Mouse (Mus musculus): ENCODE measurements around the gene Kcnmb2.

The Kcnmb2 gene

DNA sequence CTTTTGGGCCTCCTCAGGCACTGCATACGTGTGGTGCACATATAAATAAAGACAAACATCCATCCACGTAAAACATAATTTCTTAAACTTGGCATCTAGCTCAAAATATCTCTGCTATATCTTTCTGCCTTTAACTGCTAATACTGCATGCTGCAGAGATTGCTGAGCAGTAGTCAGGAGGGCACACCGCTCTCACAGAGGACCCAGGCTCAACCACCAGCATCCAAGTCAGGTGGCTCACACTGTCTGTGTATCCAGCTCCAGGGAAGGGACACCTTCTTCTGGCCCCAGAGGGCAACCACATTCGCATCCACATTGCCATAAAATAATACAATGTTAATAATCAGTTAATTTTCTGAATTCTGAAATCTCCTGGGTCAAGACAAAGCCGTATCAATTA, 241.9 kb downstream of the Kcnmb2 start:
- DNase-seq (ENCODE audit: low read depth, low spot score) = no peak

DNA sequence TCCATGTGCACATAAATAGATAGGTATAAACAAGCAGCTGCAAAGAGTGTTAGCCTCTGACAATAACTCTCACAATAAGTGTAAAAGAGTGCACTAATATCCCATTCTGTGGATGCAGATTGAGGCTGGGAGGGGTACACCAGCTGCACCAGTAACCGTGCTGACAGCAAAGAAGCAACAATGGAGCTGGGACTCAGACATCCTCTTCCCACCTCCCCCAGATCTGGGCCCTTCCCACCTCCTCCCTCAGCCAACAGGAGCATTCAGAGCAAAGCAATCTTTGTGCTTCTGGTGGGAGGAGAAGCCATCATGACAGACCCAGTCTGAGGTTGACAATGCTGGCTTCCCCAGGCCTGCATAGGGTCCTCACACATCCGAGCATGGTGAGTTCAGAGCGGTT, 242.3 kb downstream of the Kcnmb2 start:
- no peak for DNase-seq (ENCODE audit: low read depth, low spot score)

DNA sequence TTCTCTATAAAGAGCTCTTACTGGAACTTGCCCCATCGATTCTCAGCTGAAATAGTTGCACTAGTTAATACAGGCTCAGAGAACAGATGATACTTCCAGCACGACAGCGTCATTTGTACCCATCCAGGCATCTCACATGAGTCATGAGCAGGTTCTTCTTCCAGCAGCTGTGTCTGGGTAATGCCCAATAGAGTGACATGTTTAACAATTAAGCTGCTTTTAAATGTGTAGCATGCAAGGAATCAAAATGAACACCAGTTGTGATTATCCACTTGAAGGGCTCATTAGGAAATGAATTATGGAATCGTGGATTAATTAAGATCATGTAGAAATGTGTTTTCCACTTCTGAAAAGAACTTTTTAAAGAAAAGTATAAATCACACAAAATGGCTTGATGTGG, 245.4 kb downstream of the Kcnmb2 start:
- DNase-seq (ENCODE audit: low read depth, low spot score) = no peak

DNA sequence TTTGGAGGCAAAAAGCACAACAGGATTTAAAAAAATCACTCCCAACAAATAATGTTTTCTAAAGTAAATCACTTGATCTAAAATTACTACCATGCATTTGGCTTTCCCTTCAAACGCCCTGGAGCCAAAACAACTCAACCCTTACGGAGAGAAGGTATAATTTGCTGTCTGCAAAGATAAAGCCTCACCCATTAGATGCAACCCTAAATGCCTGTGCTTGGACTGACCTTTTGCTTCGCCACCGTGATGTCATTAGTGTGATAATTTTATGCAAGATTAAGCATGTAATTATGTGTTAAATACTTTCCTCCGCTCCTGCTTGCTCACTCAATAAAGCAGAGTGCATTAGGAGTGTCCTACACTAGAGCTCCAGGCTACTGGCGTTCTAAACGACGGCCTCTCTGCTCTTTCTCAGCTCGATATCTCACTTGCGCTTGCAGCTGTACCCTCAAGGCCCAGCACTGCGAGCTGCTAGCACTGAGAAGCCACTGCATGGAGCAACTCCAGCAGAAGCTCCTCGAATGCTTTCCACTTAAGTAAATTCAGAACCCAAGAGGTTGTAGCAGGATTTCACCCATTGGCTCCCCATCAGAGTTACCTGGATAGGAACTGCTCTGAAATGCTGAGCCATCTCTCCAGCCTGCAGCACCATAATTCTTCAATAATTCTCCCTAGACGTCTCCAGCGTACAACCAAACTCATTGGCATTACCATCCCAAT, 247.7 kb downstream of the Kcnmb2 start:
- DNase-seq (ENCODE audit: low read depth, low spot score) = no peak

DNA sequence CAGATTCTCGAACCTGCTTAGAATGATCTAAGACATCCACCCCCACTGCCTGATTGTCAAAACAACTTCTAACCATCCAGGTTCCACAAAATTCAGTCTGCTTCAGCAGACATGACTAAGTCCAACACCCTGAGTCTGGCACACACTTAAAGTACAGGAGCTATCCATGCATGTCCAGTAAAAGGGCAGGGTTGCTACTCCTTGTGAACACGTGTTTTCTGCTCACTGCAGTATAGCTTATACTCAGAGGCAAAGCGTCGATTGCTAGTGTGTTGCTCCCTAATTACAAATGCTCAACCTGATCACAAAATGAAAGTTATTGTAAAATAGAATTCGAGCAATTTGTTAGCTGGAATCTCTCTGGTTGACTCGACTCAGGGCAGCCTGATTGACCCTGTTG, 278.2 kb downstream of the Kcnmb2 start:
- DNase-seq (ENCODE audit: low read depth, low spot score) = no peak

DNA sequence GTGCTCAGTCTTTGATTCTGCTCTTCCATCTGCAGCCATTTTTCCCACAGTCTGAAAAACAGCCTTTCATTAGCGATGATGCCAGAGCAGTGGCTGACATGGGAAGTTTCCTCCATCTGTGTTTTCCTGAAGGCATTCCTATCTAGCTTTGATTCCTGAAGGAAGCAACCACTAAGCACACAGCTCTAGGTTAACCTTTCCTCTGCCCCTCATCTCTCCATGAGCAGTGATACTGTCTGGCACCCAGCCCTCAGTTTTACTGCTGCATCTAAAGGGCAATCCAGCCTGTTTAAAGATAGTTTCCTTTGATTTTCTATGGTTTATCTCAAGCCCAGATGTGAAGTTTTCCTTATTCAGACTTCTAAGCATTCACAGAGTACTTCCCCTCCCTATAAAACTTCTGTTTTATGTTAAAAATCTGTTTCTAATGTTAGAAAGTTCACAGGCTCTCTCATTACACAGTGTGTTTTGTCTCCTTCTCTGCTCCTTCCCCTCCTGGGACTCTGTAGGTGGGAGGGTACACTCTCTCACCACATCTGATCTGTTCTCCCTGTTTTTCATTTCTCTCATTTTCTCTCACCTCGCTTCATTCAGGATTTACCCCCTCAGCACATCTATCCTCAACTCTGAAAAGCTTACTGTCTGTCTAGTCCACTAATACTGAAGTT, 283.7 kb downstream of the Kcnmb2 start:
- DNase-seq (ENCODE audit: low read depth, low spot score) = no peak

DNA sequence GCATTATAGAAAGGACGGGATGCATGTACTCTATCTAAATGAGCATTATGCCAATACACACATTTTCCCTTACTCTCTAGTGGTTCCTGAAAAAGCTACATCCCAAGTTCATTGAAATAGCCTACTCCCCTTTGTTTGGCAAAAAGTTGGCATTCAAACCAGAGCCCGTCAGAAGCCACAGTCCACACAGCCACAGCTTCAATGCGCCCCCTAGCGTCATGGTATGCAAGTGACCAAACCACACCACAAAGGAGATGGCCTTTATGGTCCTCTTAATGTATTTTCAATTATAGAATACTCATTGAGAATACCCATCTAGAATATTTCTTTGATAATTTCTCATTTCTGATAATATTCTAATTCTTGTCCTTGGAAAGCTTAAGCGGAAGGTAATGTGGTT, 286.2 kb downstream of the Kcnmb2 start:
- no peak for DNase-seq (ENCODE audit: low read depth, low spot score)

DNA sequence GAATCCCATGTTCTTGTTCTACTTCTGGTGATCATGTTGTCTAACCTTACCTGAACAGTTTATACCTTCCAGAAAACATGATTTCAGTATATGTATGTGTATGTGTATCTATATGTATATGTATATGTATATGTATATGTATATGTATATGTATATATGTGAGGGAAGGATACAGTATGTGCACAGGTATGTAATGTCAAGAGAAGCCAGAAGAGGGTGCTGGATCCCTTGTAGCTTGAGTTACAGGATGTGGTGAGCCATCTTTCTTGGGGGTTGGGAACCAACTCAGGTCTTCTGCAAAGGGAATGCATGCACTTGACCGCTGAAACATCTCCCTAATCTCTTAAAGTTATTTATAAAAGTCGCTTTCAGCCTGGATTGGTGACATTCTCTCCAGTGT, 286.6 kb downstream of the Kcnmb2 start:
- DNase-seq (ENCODE audit: low read depth, low spot score) = no peak

DNA sequence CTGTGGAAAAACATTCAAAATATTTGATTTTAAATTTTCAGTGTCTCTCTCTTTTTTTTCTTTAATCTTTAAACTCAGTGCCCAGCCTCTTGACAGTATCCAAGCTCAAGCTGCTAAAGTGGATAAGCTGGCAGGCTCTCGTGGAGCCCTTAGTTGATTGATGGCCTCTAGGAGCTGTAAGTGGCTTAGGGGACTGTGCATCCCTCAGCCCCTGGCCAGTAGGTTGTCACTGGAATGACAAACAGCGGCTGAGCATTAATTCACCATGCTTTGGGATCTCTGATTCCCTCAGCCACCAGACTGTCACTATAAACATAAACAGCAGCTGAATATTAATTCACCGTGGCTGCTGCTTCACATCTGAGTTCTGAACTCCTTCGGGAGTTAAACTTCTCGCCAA, 287.6 kb downstream of the Kcnmb2 start:
- no peak for DNase-seq (ENCODE audit: low read depth, low spot score)

DNA sequence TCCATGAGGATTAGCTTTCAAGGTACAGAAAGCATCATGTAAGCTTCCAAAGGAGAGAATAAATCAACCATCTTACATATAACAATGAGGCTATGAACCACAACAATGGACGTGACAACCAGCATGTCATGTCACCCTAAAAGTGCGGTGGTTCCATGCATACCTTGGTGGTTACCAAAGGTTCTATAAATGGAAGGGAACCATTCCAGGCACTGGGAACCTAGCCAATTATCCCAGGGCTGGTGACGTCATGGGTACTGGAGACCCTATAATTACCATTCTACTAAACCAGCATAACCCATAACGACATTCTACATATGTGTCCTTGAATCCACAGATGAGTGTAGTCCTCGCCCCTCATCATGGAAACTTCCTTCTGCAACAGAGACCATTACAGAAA, 291.7 kb downstream of the Kcnmb2 start:
- no peak for DNase-seq (ENCODE audit: low read depth, low spot score)

DNA sequence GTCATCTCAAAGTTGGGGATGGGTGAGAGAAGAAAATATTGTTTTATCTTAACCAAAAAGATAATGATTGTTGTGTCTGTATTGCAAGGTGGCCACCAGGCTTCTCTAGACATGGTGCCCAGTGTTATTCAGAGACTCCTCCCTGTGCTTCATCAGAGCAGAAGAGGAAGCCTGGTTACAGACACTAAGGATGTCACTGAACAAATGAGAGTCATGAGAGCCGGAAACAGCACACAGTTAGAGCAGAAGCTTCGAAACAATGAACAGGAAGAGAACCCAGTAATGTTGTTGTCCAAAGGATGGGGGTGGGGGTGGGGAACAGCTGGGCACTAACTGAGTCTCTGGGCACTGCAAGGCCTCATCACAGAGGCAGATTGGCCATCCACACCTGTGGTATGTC, 324.4 kb downstream of the Kcnmb2 start:
- no peak for DNase-seq (ENCODE audit: low read depth, low spot score)

DNA sequence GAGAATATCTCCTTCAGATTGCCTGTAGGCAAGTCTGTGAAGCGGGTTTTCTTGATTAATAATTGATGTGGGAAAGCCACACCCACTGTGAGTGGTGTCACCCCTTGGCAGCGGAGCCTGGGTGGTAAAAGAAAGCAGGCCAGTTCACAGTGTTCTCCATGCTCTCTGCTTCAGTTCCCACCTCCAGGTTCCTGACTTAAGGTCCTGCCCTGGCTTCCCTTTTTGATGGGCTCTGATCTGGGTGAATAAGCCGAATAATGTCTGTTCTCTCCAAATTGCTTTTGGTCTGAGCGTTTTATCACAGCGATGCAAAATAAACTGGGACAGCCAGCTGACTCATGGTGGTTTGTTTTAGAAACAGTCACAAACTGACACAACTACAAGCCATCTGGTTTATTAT, 334.5 kb downstream of the Kcnmb2 start:
- no peak for DNase-seq (ENCODE audit: low read depth, low spot score)

All from c-Kit-negative CD71-positive TER-119-positive erythroid progenitor cells, embryonic 14.5 days (primary cell).